Mouse (Mus musculus): ENCODE results near the gene Clasp2. TPM values are rescaled to one million over a fixed set of nuclear protein-coding genes. Genes with fewer than 3 reads are reported as not detected.
A peak's percentile ranks its signal among the peaks of the same experiment; 100 is the strongest.

Gene Clasp2
- polyA plus RNA-seq, 2 experiments, result 18.7 to 21.4 TPM

- Histone ChIP-seq H3K9ac (ENCODE audit: low read depth, low read length, severe bottlenecking) (no peak overlapping the region), H3K4me2 (replicated peaks; ENCODE audit: low read depth, low read length, severe bottlenecking) (no peak overlapping the region), H3K4me3 (replicated peaks; ENCODE audit: low read length) (no peak overlapping the region), H3K4me1 (ENCODE audit: control insufficient read depth, insufficient read depth, low read length) (0 out of 2 replicates have a peak, but pooled peaks cover 2% of the 10 kb centered on the region), H3K27me3 (ENCODE audit: control insufficient read depth, insufficient read depth, low read length) (no peaks in the 10 kb centered on the region), H3K27ac (replicated peaks; ENCODE audit: low read depth, low read length) (no peak overlapping the region), H3K9me3 (ENCODE audit: control insufficient read depth, low read length) (no peaks in the 10 kb centered on the region), H3K36me3 (ENCODE audit: control insufficient read depth, insufficient read depth, low read length) (no peaks in the 10 kb centered on the region)
- ATAC-seq (ENCODE audit: low FRiP score, low read depth) (no peak), DNase-seq (ENCODE audit: low spot score) (no peak)
- no peak for TF ChIP-seq POLR2A (IDR thresholded peaks at IDR 0.05; ENCODE audit: borderline replicate concordance, extremely low read depth, insufficient read depth, insufficient read length)
- WGBS, result 82% methylated on average over 6 of the region's 6 CpGs
These were observed 2.3 kb upstream of the Clasp2 start for GRCm38 (mm10) chr9:113738941-113739340.

- TF ChIP-seq POLR2A (IDR thresholded peaks at IDR 0.05; ENCODE audit: borderline replicate concordance, extremely low read depth, insufficient read depth, insufficient read length), result no peak
- 0% methylated on average over 54 of the region's 64 CpGs for WGBS
- 0 out of 2 replicates have a peak, but pooled peaks cover 2% of the 10 kb centered on the region for H3K4me1 ChIP-seq (ENCODE audit: control insufficient read depth, insufficient read depth, low read length)
- H3K4me3 ChIP-seq (replicated peaks; ENCODE audit: low read length), result peak overlapping the region; percentile 93
- H3K27me3 ChIP-seq (ENCODE audit: control insufficient read depth, insufficient read depth, low read length), result no peaks in the 10 kb centered on the region
- H3K9ac ChIP-seq (ENCODE audit: low read depth, low read length, severe bottlenecking), result peak overlapping the region; percentile 87
- peak; percentile 75 for ATAC-seq (ENCODE audit: low FRiP score, low read depth)
- peak; percentile 20 for DNase-seq (ENCODE audit: low spot score)
- H3K36me3 ChIP-seq (ENCODE audit: control insufficient read depth, insufficient read depth, low read length), result no peaks in the 10 kb centered on the region
- peak overlapping the region; percentile 88 for H3K27ac ChIP-seq (replicated peaks; ENCODE audit: low read depth, low read length)
- H3K9me3 ChIP-seq (ENCODE audit: control insufficient read depth, low read length), result no peaks in the 10 kb centered on the region
- H3K4me2 ChIP-seq (replicated peaks; ENCODE audit: low read depth, low read length, severe bottlenecking), result peak overlapping the region; percentile 93
These were observed 414 bp downstream of the Clasp2 start for GRCm38 (mm10) chr9:113741637-113742137.

- DNase-seq (ENCODE audit: low spot score), result peak; percentile 33
- Histone ChIP-seq H3K36me3 (ENCODE audit: control insufficient read depth, insufficient read depth, low read length) (no peaks in the 10 kb centered on the region), H3K9me3 (ENCODE audit: control insufficient read depth, low read length) (no peaks in the 10 kb centered on the region), H3K27ac (replicated peaks; ENCODE audit: low read depth, low read length) (no peak overlapping the region), H3K27me3 (ENCODE audit: control insufficient read depth, insufficient read depth, low read length) (no peaks in the 10 kb centered on the region), H3K4me1 (ENCODE audit: control insufficient read depth, insufficient read depth, low read length) (0 out of 2 replicates have a peak, but pooled peaks cover 2% of the 10 kb centered on the region), H3K9ac (ENCODE audit: low read depth, low read length, severe bottlenecking) (peak overlapping the region; percentile 87), H3K4me3 (replicated peaks; ENCODE audit: low read length) (peak overlapping the region; percentile 93), H3K4me2 (replicated peaks; ENCODE audit: low read depth, low read length, severe bottlenecking) (peak overlapping the region; percentile 93)
- 4% methylated on average over 17 of the region's 17 CpGs for WGBS
- ATAC-seq (ENCODE audit: low FRiP score, low read depth), result no peak
- TF ChIP-seq POLR2A (IDR thresholded peaks at IDR 0.05; ENCODE audit: borderline replicate concordance, extremely low read depth, insufficient read depth, insufficient read length), result no peak
These were observed 1.1 kb downstream of the Clasp2 start for GRCm38 (mm10) chr9:113742361-113742794.

- H3K27ac ChIP-seq (replicated peaks; ENCODE audit: low read depth, low read length), result no peak overlapping the region
- TF ChIP-seq POLR2A (IDR thresholded peaks at IDR 0.05; ENCODE audit: borderline replicate concordance, extremely low read depth, insufficient read depth, insufficient read length), result no peak
- H3K9ac ChIP-seq (ENCODE audit: low read depth, low read length, severe bottlenecking), result no peak overlapping the region
- 0 out of 2 replicates have a peak, but pooled peaks cover 2% of the 10 kb centered on the region for H3K4me1 ChIP-seq (ENCODE audit: control insufficient read depth, insufficient read depth, low read length)
- H3K9me3 ChIP-seq (ENCODE audit: control insufficient read depth, low read length), result no peaks in the 10 kb centered on the region
- no peak for DNase-seq (ENCODE audit: low spot score)
- ATAC-seq (ENCODE audit: low FRiP score, low read depth), result no peak
- no peak overlapping the region for H3K4me3 ChIP-seq (replicated peaks; ENCODE audit: low read length)
- no peaks in the 10 kb centered on the region for H3K27me3 ChIP-seq (ENCODE audit: control insufficient read depth, insufficient read depth, low read length)
- H3K36me3 ChIP-seq (ENCODE audit: control insufficient read depth, insufficient read depth, low read length), result no peaks in the 10 kb centered on the region
- 59% methylated on average over 3 of the region's 3 CpGs for WGBS
- 0 out of 2 replicates have a peak overlapping the region, but pooled peaks have one; percentile 93 for H3K4me2 ChIP-seq (replicated peaks; ENCODE audit: low read depth, low read length, severe bottlenecking)
These were observed 2.0 kb downstream of the Clasp2 start for GRCm38 (mm10) chr9:113743291-113743690.

GRCm38 (mm10) chr9:113749356-113749755, 8.1 kb downstream of the Clasp2 start:
- H3K4me3 ChIP-seq (replicated peaks; ENCODE audit: low read length), result no peak overlapping the region
- H3K4me2 ChIP-seq (replicated peaks; ENCODE audit: low read depth, low read length, severe bottlenecking), result no peak overlapping the region
- TF ChIP-seq POLR2A (IDR thresholded peaks at IDR 0.05; ENCODE audit: borderline replicate concordance, extremely low read depth, insufficient read depth, insufficient read length), result no peak
- H3K4me1 ChIP-seq (ENCODE audit: control insufficient read depth, insufficient read depth, low read length), result no peaks in the 10 kb centered on the region
- no peak overlapping the region for H3K27ac ChIP-seq (replicated peaks; ENCODE audit: low read depth, low read length)
- no peak for DNase-seq (ENCODE audit: low spot score)
- no peaks in the 10 kb centered on the region for H3K27me3 ChIP-seq (ENCODE audit: control insufficient read depth, insufficient read depth, low read length)
- H3K36me3 ChIP-seq (ENCODE audit: control insufficient read depth, insufficient read depth, low read length), result no peaks in the 10 kb centered on the region
- no peak for ATAC-seq (ENCODE audit: low FRiP score, low read depth)
- WGBS, result 61% methylated on average over 7 of the region's 7 CpGs
- no peak overlapping the region for H3K9ac ChIP-seq (ENCODE audit: low read depth, low read length, severe bottlenecking)
- no peaks in the 10 kb centered on the region for H3K9me3 ChIP-seq (ENCODE audit: control insufficient read depth, low read length)

Measured in limb, embryonic 14.5 days (tissue).